Mouse (Mus musculus) spleen, adult 2 months (tissue): ENCODE results near the gene Atf1. TPM values are rescaled to one million over a fixed set of nuclear protein-coding genes. Genes with fewer than 3 reads are reported as not detected.

Experiments
- DNase-seq, 2 experiments: peaks; one replicate each; pipeline versions ENCODE4 v3.0.0 to v3.0.0-alpha.2; 2012 to 2021; ENCODE audit warnings: low spot score in 2 of 2, low read depth in 1 of 2
- H3K27ac ChIP-seq: fragments of 200-500 bp; 2 replicates; pipeline ENCODE4 v1.5.1; 2012; ENCODE audit warnings: low read length, inconsistent platforms; ENCODE audit not compliant: insufficient read depth
- H3K27me3 ChIP-seq: fragments of 200-500 bp; 2 replicates; pipeline ENCODE4 v1.6.1; 2012; ENCODE audit warnings: mild to moderate bottlenecking, moderate library complexity, low read length, inconsistent platforms; ENCODE audit not compliant: control insufficient read depth, insufficient read depth
- H3K36me3 ChIP-seq: fragments of 200-500 bp; 2 replicates; pipeline ENCODE4 v1.6.1; 2012; ENCODE audit warnings: mild to moderate bottlenecking, low read length, inconsistent platforms; ENCODE audit not compliant: control insufficient read depth, insufficient read depth
- H3K4me1 ChIP-seq: fragments of 200-500 bp; 2 replicates; pipeline ENCODE4 v1.6.1; 2011; ENCODE audit warnings: inconsistent platforms; ENCODE audit not compliant: control insufficient read depth, insufficient read depth, insufficient read length
- H3K4me3 ChIP-seq: fragments of 200-500 bp; 2 replicates; pipeline ENCODE4 v1.5.1; 2011; ENCODE audit warnings: mild to moderate bottlenecking, inconsistent platforms; ENCODE audit not compliant: insufficient read depth, insufficient read length; ENCODE audit errors: extremely low read depth
- CTCF ChIP-seq: fragments of 200-500 bp; IDR thresholded peaks from 2 replicates; pipeline ENCODE4 v1.5.1; 2011; ENCODE audit warnings: mild to moderate bottlenecking, inconsistent platforms; ENCODE audit not compliant: insufficient read depth, insufficient read length, insufficient replicate concordance; ENCODE audit errors: extremely low read depth
- POLR2A ChIP-seq: fragments of 200-500 bp; IDR thresholded peaks from 2 replicates; pipeline ENCODE4 v1.6.1; 2011; ENCODE audit warnings: low read depth, low read length, inconsistent platforms
- WGBS: fragments of 180-500 bp; shearing (Covaris S2); methylation state at CpG from one replicate; pipeline ENCODE4 v1.1.7; 2018; 5-methylcytosine and 5-hydroxymethylcytosine counted together
- polyA plus RNA-seq: library from polyadenylated mRNA; depleted of rRNA; stranded (reverse); fragments of >200 nt; gene quantifications from 2 replicates; pipeline ENCODE4 v1.2.3, GENCODE M21; 2012; rRNA removed

The Atf1 gene
- 44.5 and 54.6 TPM in 2 replicates for polyA plus RNA-seq

DNA sequence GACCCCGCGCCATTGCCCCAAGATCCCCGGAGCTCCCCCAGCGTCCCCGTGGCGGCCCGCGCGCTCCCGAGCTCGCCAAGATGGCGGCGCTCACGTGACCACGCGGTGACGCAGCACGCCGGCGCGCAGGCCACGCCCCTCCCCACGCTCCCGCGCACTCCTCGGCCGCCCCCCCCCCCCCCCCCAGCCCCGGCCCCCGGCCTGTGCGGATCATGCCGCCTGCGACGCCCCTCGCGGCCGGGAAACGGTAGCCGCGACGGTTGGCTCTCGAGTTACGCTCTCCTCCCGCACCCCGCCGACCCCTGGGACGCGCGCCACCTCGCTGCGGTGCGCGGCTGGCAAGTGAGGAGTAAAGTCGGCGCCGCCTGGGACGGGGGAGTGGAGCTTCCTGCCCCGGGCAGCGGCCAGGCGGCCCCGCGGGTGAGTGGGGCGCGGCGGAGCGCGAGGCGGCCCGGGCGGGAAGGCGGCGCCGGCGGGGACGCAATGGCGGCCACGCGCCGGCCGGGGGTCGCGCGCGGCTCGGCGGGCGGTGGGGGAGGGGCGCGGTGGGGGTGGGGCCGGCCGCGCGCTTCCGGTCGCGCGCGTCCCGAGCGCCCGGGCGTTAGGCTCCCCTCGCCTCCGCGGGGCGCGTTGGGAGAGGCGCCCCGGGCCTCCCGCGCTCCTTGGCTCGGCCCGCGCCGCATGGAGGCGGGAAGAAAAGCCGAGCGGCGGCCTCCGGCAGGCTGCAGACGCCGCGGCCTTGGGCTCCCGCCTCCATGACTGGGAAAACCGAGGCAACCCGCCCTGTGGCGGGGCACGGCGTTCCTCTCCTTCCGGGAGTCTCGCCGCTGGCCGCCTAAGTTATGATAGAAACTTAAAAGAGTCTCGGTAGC lies at the start of gene Atf1:
Gene Atf1 (plus strand): TSS at position 157 of the 872 bp plus-strand sequence.
- peaks cover 4% of the 10 kb centered on the region; the same call in 1 of the 2 replicates for H3K4me1 ChIP-seq
- peaks cover 1% of the 10 kb centered on the region; the same call in 1 of the 2 replicates for H3K36me3 ChIP-seq
- under 1% methylated on average over 86 of the region's 133 CpGs for WGBS
- no peaks in the 10 kb centered on the region for H3K27me3 ChIP-seq
- peak within 1 kb of the TSS; percentile 99 for H3K4me3 ChIP-seq
- TF ChIP-seq CTCF: no peak
- peak; percentile 91 for TF ChIP-seq POLR2A
- H3K27ac ChIP-seq: peak within 1 kb of the TSS; percentile 100
- DNase-seq: peak; percentile 78 to 89

- no peak for DNase-seq
- Histone ChIP-seq H3K4me1 (no peaks in the 10 kb centered on the region), H3K27ac (no peak overlapping the region), H3K36me3 (peaks cover 37% of the 10 kb centered on the region), H3K27me3 (no peaks in the 10 kb centered on the region), H3K4me3 (no peak overlapping the region)
- no peak for TF ChIP-seq CTCF
- TF ChIP-seq POLR2A: no peak
- 60% methylated on average over 7 of the region's 7 CpGs for WGBS
Observed at GRCm38 (mm10) chr15:100178487-100178886, 49.1 kb upstream of the Atf1 start.

DNA sequence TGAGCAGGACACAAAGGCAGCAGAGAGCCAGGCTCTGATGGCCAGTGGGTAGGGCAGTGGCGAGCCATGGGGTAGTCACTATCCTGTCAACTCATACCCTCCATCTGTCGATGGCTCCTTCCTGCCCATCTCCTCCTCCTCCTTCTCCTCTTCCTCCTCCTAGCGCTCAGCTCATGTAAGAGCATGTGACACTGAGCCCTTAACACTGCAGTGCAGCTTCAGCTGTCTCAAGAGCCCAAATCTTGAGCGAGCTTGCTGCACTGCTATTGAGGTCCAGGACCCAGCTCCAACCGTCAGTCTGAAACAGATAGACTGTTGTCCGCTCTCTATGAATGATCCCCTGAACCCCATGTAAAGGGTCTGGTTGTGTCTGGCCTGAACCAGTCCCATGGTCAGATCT lies 47.9 kb upstream of the Atf1 start:
- no peak for DNase-seq
- 59% methylated on average over 6 of the region's 6 CpGs for whole genome bisulfite sequencing
- TF ChIP-seq POLR2A (no peak), CTCF (no peak)
- no peak overlapping the region for H3K27ac ChIP-seq
- H3K4me3 ChIP-seq: no peak overlapping the region
- H3K4me1 ChIP-seq: no peaks in the 10 kb centered on the region
- H3K27me3 ChIP-seq: no peaks in the 10 kb centered on the region
- H3K36me3 ChIP-seq: peaks cover 36% of the 10 kb centered on the region

DNA sequence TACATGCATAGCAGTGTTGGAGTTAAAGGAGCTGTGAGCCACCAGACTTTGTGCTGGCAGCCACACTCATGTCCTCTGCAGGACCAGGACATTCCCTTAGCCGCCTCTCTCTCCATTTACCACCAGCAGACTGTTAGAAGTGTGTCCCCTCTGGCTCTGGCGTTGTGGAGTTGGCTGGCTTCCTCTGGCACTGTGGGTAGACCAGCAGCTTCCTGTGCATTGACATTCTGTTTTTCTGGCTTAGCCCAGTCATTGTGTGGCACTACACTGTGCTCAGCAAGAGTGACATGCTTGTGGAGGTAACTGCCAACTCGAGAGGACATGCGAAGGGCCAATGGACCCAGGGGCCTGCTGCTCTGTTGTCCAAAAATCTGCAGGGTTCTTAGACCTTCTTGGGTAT lies 47.4 kb upstream of the Atf1 start:
- no peak for DNase-seq
- Histone ChIP-seq H3K27ac (no peak overlapping the region), H3K4me1 (no peaks in the 10 kb centered on the region), H3K36me3 (peaks cover 32% of the 10 kb centered on the region), H3K27me3 (no peaks in the 10 kb centered on the region), H3K4me3 (no peak overlapping the region)
- TF ChIP-seq POLR2A: no peak
- no peak for TF ChIP-seq CTCF
- 29% methylated on average over 4 of the region's 4 CpGs for WGBS

DNA sequence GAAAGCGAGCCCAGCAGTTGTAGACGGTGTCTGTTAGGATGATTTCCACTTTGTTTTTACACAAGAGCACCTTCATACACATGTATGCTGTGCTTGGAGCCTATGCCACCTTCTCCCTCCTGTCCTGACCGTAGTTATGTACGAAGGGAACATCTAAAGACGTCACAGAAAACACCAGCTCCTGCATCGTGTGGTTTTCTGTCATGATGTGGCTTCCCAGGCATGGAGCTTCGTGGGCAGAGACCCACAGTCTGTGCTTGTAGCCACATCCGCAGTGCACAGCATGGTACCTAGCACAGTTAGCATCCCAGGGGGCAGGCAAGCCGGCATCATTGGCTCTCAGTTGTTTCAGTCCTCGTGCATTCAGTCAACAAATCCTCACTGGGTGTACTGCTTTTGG lies 45.8 kb upstream of the Atf1 start:
- Histone ChIP-seq H3K4me3 (no peak overlapping the region), H3K27ac (no peak overlapping the region), H3K36me3 (peaks cover 30% of the 10 kb centered on the region), H3K4me1 (no peaks in the 10 kb centered on the region), H3K27me3 (no peaks in the 10 kb centered on the region)
- 66% methylated on average over 10 of the region's 10 CpGs for WGBS
- DNase-seq: peak in 1 of 2 experiments; percentile 59
- TF ChIP-seq POLR2A: no peak
- TF ChIP-seq CTCF: no peak

GRCm38 (mm10) chr15:100182526-100183280 lies 44.9 kb upstream of the Atf1 start:
- Histone ChIP-seq H3K36me3 (peaks cover 27% of the 10 kb centered on the region), H3K4me3 (no peak overlapping the region), H3K27me3 (no peaks in the 10 kb centered on the region), H3K27ac (no peak overlapping the region), H3K4me1 (no peaks in the 10 kb centered on the region)
- WGBS: 85% methylated on average over 28 of the region's 28 CpGs
- peak in 1 of 2 experiments; percentile 19 for DNase-seq
- TF ChIP-seq CTCF: no peak
- no peak for TF ChIP-seq POLR2A
